Mouse (Mus musculus): ENCODE results near the gene Pfkfb2.

GRCm38 (mm10) chr1:130661454-130661853 lies 67.6 kb downstream of the Pfkfb2 start, which contains the start of gene C4bp:
- TF ChIP-seq POLR2AphosphoS2 (IDR thresholded peaks at IDR 0.05; ENCODE audit: low read length), result no peak
- TF ChIP-seq JUND (IDR thresholded peaks at IDR 0.05; ENCODE audit: low read depth, low read length), result no peak
